Mouse (Mus musculus) lung, adult 2 months (tissue): Measurements from ENCODE around the gene Gsto2.

Source experiments
- CTCF ChIP-seq: fragments of 200-500 bp; IDR thresholded peaks from 2 replicates; pipeline ENCODE4 v1.5.1; 2011; ENCODE audit warnings: mild to moderate bottlenecking, low read length, control low read depth; ENCODE audit not compliant: insufficient read depth
- POLR2A ChIP-seq: fragments of 200-500 bp; IDR thresholded peaks from 2 replicates; pipeline ENCODE4 v1.6.1; 2011; ENCODE audit warnings: low read depth, mild to moderate bottlenecking, control low read depth, low read length, borderline replicate concordance; ENCODE audit errors: extremely low read depth

DNA sequence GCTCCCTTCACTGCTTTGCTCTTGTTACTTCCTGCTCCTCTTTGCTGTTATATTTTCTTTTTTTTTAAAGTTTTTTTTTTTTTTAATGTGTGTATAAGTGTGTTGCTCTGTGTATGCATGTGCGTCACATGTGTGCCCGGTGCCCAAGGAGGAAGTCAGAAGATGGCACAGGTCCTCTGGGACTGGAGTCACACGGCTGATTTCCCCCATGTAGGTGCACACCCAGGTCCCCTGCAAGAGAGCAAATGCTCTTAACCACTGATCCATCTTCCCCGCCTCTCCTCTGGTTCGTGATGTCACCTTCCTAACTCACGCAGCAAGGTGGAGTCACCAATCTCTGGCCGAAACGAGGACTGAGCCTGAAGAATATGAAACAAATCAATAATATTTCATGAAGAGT is 22.7 kb downstream of the Gsto2 start:
- TF ChIP-seq POLR2A, result no peak
- TF ChIP-seq CTCF, result no peak
